Mouse (Mus musculus) ES-E14 (cell line): ENCODE measurements at regions not wholly inside any gene's neighbourhood (a gene's known extent, or its start where the extent isn't known, plus 50 kb on each side); places are given as distances from the start of the nearest gene placed in this dataset.

Source experiments
- DNase-seq: peaks from one replicate; pipeline ENCODE4 v3.0.0-alpha.2; 2013; ENCODE audit warnings: low read depth, low spot score
- H3K27ac ChIP-seq: 2 replicates; pipeline ENCODE4 v1.5.1; 2012; ENCODE audit warnings: low read depth, mild to moderate bottlenecking, low read length, moderate library complexity, mixed read lengths; ENCODE audit not compliant: poor library complexity, insufficient read depth, severe bottlenecking
- H3K36me3 ChIP-seq: 2 replicates; pipeline ENCODE4 v1.6.1; 2012; ENCODE audit warnings: mild to moderate bottlenecking, low read length, moderate library complexity, mixed read lengths; ENCODE audit not compliant: control insufficient read depth, poor library complexity, insufficient read depth, severe bottlenecking
- H3K4me1 ChIP-seq, 2 experiments: fragments of 150-350 bp in 1 of 2; sonication (generic) in 1 of 2; 2 replicates each; pipeline ENCODE4 v1.6.1; 2012; ENCODE audit warnings: low read length in 2 of 2, mild to moderate bottlenecking in 1 of 2, mixed read lengths in 1 of 2; ENCODE audit not compliant: control insufficient read depth in 2 of 2, insufficient read depth in 2 of 2, poor library complexity in 1 of 2
- H3K4me3 ChIP-seq, 2 experiments: fragments of 150-350 bp in 1 of 2; sonication (generic) in 1 of 2; 2 replicates each; pipeline ENCODE4 v1.5.1; 2012; ENCODE audit warnings: low read length in 2 of 2, low read depth in 1 of 2, mild to moderate bottlenecking in 1 of 2, mixed read lengths in 1 of 2; ENCODE audit not compliant: insufficient read depth in 1 of 2, poor library complexity in 1 of 2, severe bottlenecking in 1 of 2
- H3K9ac ChIP-seq: 2 replicates; pipeline ENCODE4 v1.6.1; 2012; ENCODE audit warnings: low read depth, mild to moderate bottlenecking, low read length, mixed read lengths; ENCODE audit not compliant: poor library complexity, insufficient read depth, severe bottlenecking
- H3K9me3 ChIP-seq: fragments of 150-350 bp; sonication (generic); 2 replicates; pipeline ENCODE4 v1.6.1; 2012; ENCODE audit warnings: low read depth, mild to moderate bottlenecking, low read length; ENCODE audit not compliant: control insufficient read depth, insufficient read depth
- CHD2 ChIP-seq: IDR thresholded peaks from 2 replicates; pipeline ENCODE4 v1.6.1; 2014; ENCODE audit warnings: mild to moderate bottlenecking, low read depth, low read length, inconsistent platforms
- HCFC1 ChIP-seq: IDR thresholded peaks from 2 replicates; pipeline ENCODE4 v1.6.1; 2012; ENCODE audit warnings: low read length, inconsistent platforms, borderline replicate concordance; ENCODE audit not compliant: insufficient read depth
- MAFK ChIP-seq: IDR thresholded peaks from 2 replicates; pipeline ENCODE4 v1.6.1; 2014; ENCODE audit warnings: mild to moderate bottlenecking, low read depth, low read length, inconsistent platforms; ENCODE audit not compliant: insufficient read depth
- ZC3H11A ChIP-seq: IDR thresholded peaks from 2 replicates; pipeline ENCODE4 v1.6.1; 2012; ENCODE audit warnings: low read depth, mild to moderate bottlenecking, inconsistent platforms, low read length, borderline replicate concordance
- ZNF384 ChIP-seq: IDR thresholded peaks from 2 replicates; pipeline ENCODE4 v1.6.1; 2012; ENCODE audit warnings: low read depth, low read length, inconsistent platforms
- in situ Hi-C, 2 experiments: fragments of 600-800 bp; cut with MboI; formaldehyde crosslinking; loops; one replicate each; pipeline ENCODE4 v1.15.1; 2025; ENCODE audit warnings: low sequenced_read_pairs in 2 of 2, inconsistent platforms in 1 of 2; ENCODE audit not compliant: unreplicated experiment in 2 of 2

GRCm38 (mm10) chr10:9457222-9457621, 217.8 kb downstream of the Samd5 start:
- in situ Hi-C loops = no loop called here
- H3K9me3 ChIP-seq = no peaks in the 10 kb centered on the region
- TF ChIP-seq ZC3H11A (no peak), ZNF384 (no peak), HCFC1 (no peak), CHD2 (no peak), MAFK (no peak)

GRCm38 (mm10) chr10:9439072-9439471, 235.9 kb downstream of the Samd5 start:
- in situ Hi-C loops = no loop called here
- H3K9me3 ChIP-seq = no peaks in the 10 kb centered on the region
- no peaks in the 10 kb centered on the region for H3K4me1 ChIP-seq
- no peak for TF ChIP-seq ZC3H11A
- TF ChIP-seq HCFC1 = no peak
- TF ChIP-seq CHD2 = no peak
- no peak for TF ChIP-seq ZNF384
- no peak for TF ChIP-seq MAFK
- no peak overlapping the region for H3K9ac ChIP-seq
- DNase-seq = no peak
- H3K27ac ChIP-seq = no peak overlapping the region
- no peak overlapping the region for H3K4me3 ChIP-seq
- no peaks in the 10 kb centered on the region for H3K36me3 ChIP-seq

More at GRCm38 (mm10) chr10:9457222-9457621, 217.8 kb downstream of the Samd5 start:
- Histone ChIP-seq H3K36me3 (no peaks in the 10 kb centered on the region), H3K4me1 (no peaks in the 10 kb centered on the region), H3K27ac (no peak overlapping the region), H3K4me3 (no peak overlapping the region), H3K9ac (no peak overlapping the region)
- no peak for DNase-seq

- Histone ChIP-seq H3K4me1 (no peaks in the 10 kb centered on the region), H3K4me3 (no peak overlapping the region), H3K36me3 (no peaks in the 10 kb centered on the region), H3K9ac (no peak overlapping the region), H3K27ac (no peak overlapping the region), H3K9me3 (no peaks in the 10 kb centered on the region)
- DNase-seq = no peak
- in situ Hi-C loops = no loop called here
- TF ChIP-seq ZC3H11A (no peak), ZNF384 (no peak), CHD2 (no peak), MAFK (no peak), HCFC1 (no peak)
Observed at GRCm38 (mm10) chr10:9438366-9438765, 236.6 kb downstream of the Samd5 start.

GRCm38 (mm10) chr10:9429085-9429484, 245.9 kb downstream of the Samd5 start:
- Histone ChIP-seq H3K4me3 (no peak overlapping the region), H3K36me3 (no peaks in the 10 kb centered on the region), H3K9ac (no peak overlapping the region), H3K27ac (no peak overlapping the region), H3K9me3 (no peaks in the 10 kb centered on the region), H3K4me1 (no peaks in the 10 kb centered on the region)
- DNase-seq = no peak
- in situ Hi-C loops = no loop called here
- TF ChIP-seq ZC3H11A (no peak), CHD2 (no peak), ZNF384 (no peak), HCFC1 (no peak), MAFK (no peak)

- no peaks in the 10 kb centered on the region for H3K4me1 ChIP-seq
- in situ Hi-C loops = no loop called here
- DNase-seq = no peak
- no peaks in the 10 kb centered on the region for H3K9me3 ChIP-seq
- H3K27ac ChIP-seq = no peak overlapping the region
- no peak for TF ChIP-seq HCFC1
- TF ChIP-seq CHD2 = no peak
- TF ChIP-seq ZC3H11A = no peak
- no peak for TF ChIP-seq MAFK
- TF ChIP-seq ZNF384 = no peak
- no peak overlapping the region for H3K9ac ChIP-seq
- H3K4me3 ChIP-seq = no peak overlapping the region
- no peaks in the 10 kb centered on the region for H3K36me3 ChIP-seq
Observed at GRCm38 (mm10) chr10:9420741-9421140, 254.3 kb downstream of the Samd5 start.
